Mouse (Mus musculus) stomach, postnatal 0 days (tissue): ENCODE data around the gene Oscp1.

ENCODE experiments used
- CTCF ChIP-seq: IDR thresholded peaks from 2 replicates; pipeline ENCODE4 v1.5.1; 2016; ENCODE audit warnings: antibody characterized with exemption, low read depth, mild to moderate bottlenecking, moderate library complexity
- EP300 ChIP-seq: optimal IDR thresholded peaks from 2 replicates; pipeline ENCODE3; 2016; ENCODE audit warnings: antibody characterized with exemption

DNA sequence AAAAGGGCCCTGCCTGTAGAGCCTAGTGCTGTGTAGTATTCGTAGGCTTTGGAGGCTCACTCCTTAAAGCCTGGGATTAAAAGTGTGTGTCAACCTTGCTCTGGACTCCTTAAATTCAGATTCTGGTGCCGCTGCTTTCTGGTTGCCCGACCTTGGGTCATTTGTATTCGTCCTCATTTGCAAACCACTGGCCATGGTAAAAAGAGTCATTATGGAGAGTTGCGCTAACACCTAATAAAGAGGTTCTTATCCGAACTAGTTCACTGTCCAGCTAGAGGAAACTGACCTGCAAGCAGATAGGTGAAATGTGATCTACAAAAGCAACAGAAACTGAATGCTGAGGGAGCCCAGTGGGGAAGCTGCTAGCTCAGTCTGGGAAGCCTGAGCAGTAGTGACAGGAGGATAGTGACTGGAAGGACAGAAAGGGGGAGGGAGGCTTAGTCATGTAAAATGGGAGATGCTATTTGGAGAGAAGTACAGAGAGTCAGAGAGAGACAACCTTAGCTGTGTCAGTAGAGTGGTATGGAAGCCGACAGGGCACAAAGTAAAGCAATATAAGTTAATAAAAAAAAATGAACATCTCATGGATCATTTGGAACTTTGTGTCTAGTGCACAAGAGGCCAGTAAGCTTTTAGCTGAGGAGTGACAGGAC, 46.9 kb downstream of the Oscp1 start:
- no peak for TF ChIP-seq CTCF
- TF ChIP-seq EP300, result no peak
